Mouse (Mus musculus): ENCODE data around the gene Haus6. TPM values are rescaled to one million over a fixed set of nuclear protein-coding genes. Genes with fewer than 3 reads are reported as not detected.
"Not testable (repeated sequence)": the region's sequence is repeated elsewhere in the genome, so short reads cannot be mapped to it uniquely, and the experiment has no call there.

Gene Haus6
- total and polyA plus RNA-seq, 2 experiments, result 1.1 to 2.3 TPM

GRCm38 (mm10) chr4:86632556-86632955, 20.7 kb upstream of the Haus6 start:
- not testable (repeated sequence) for H3K4me1 ChIP-seq (ENCODE audit: control insufficient read depth, insufficient read depth, low read length); H3K27me3 ChIP-seq (ENCODE audit: control insufficient read depth, insufficient read depth, low read length); H3K4me3 ChIP-seq (ENCODE audit: insufficient read depth, low read depth, low read length); H3K36me3 ChIP-seq (ENCODE audit: control insufficient read depth, insufficient read depth, low read length); DNase-seq (ENCODE audit: extremely low read depth, low read depth, low spot score); H3K79me2 ChIP-seq (ENCODE audit: control insufficient read depth, insufficient read depth, low read length); H3K27ac ChIP-seq (replicated peaks; ENCODE audit: insufficient read depth, low read depth, low read length); H3K9ac ChIP-seq (ENCODE audit: low read depth, low read length)
- 73% methylated on average over 5 of the region's 5 CpGs for WGBS

GRCm38 (mm10) chr4:86631831-86632230, 20.0 kb upstream of the Haus6 start:
- Histone ChIP-seq H3K4me3 (ENCODE audit: insufficient read depth, low read depth, low read length) (no peak overlapping the region), H3K79me2 (ENCODE audit: control insufficient read depth, insufficient read depth, low read length) (no peaks in the 10 kb centered on the region), H3K9ac (ENCODE audit: low read depth, low read length) (no peak overlapping the region), H3K27me3 (ENCODE audit: control insufficient read depth, insufficient read depth, low read length) (no peaks in the 10 kb centered on the region), H3K4me1 (ENCODE audit: control insufficient read depth, insufficient read depth, low read length) (no peaks in the 10 kb centered on the region), H3K36me3 (ENCODE audit: control insufficient read depth, insufficient read depth, low read length) (no peaks in the 10 kb centered on the region), H3K27ac (replicated peaks; ENCODE audit: insufficient read depth, low read depth, low read length) (no peak overlapping the region)
- WGBS, result 87% methylated on average over 4 of the region's 4 CpGs
- no peak for DNase-seq (ENCODE audit: extremely low read depth, low read depth, low spot score)
- TF ChIP-seq CTCF (IDR thresholded peaks at IDR 0.05; ENCODE audit: low read depth, low read length) (no peak), POLR2A (IDR thresholded peaks at IDR 0.05; ENCODE audit: extremely low read depth, insufficient read depth, low read length) (no peak)

- not testable (repeated sequence) for H3K4me3 ChIP-seq (ENCODE audit: insufficient read depth, low read depth, low read length); H3K79me2 ChIP-seq (ENCODE audit: control insufficient read depth, insufficient read depth, low read length); H3K4me1 ChIP-seq (ENCODE audit: control insufficient read depth, insufficient read depth, low read length); H3K36me3 ChIP-seq (ENCODE audit: control insufficient read depth, insufficient read depth, low read length); H3K27ac ChIP-seq (replicated peaks; ENCODE audit: insufficient read depth, low read depth, low read length); H3K27me3 ChIP-seq (ENCODE audit: control insufficient read depth, insufficient read depth, low read length); H3K9ac ChIP-seq (ENCODE audit: low read depth, low read length)
- WGBS, result 55% methylated on average over 7 of the region's 7 CpGs
- DNase-seq (ENCODE audit: extremely low read depth, low read depth, low spot score), result peak; percentile 38
Observed at GRCm38 (mm10) chr4:86626496-86626895, 14.6 kb upstream of the Haus6 start.

GRCm38 (mm10) chr4:86625463-86625862, 13.6 kb upstream of the Haus6 start:
- no peak overlapping the region for H3K27ac ChIP-seq (replicated peaks; ENCODE audit: insufficient read depth, low read depth, low read length)
- H3K36me3 ChIP-seq (ENCODE audit: control insufficient read depth, insufficient read depth, low read length), result no peaks in the 10 kb centered on the region
- H3K79me2 ChIP-seq (ENCODE audit: control insufficient read depth, insufficient read depth, low read length), result no peaks in the 10 kb centered on the region
- no peaks in the 10 kb centered on the region for H3K4me1 ChIP-seq (ENCODE audit: control insufficient read depth, insufficient read depth, low read length)
- DNase-seq (ENCODE audit: extremely low read depth, low read depth, low spot score), result no peak
- H3K27me3 ChIP-seq (ENCODE audit: control insufficient read depth, insufficient read depth, low read length), result no peaks in the 10 kb centered on the region
- TF ChIP-seq CTCF (IDR thresholded peaks at IDR 0.05; ENCODE audit: low read depth, low read length) (no peak), POLR2A (IDR thresholded peaks at IDR 0.05; ENCODE audit: extremely low read depth, insufficient read depth, low read length) (no peak)
- H3K9ac ChIP-seq (ENCODE audit: low read depth, low read length), result no peak overlapping the region
- WGBS, result 82% methylated on average over 5 of the region's 5 CpGs
- H3K4me3 ChIP-seq (ENCODE audit: insufficient read depth, low read depth, low read length), result no peak overlapping the region

- not testable (repeated sequence) for H3K27ac ChIP-seq (replicated peaks; ENCODE audit: insufficient read depth, low read depth, low read length); H3K4me1 ChIP-seq (ENCODE audit: control insufficient read depth, insufficient read depth, low read length); DNase-seq (ENCODE audit: extremely low read depth, low read depth, low spot score); H3K27me3 ChIP-seq (ENCODE audit: control insufficient read depth, insufficient read depth, low read length); H3K79me2 ChIP-seq (ENCODE audit: control insufficient read depth, insufficient read depth, low read length); H3K4me3 ChIP-seq (ENCODE audit: insufficient read depth, low read depth, low read length); H3K36me3 ChIP-seq (ENCODE audit: control insufficient read depth, insufficient read depth, low read length); H3K9ac ChIP-seq (ENCODE audit: low read depth, low read length)
- WGBS, result 93% methylated on average over 1 of the region's 1 CpGs
Observed at GRCm38 (mm10) chr4:86622532-86622931, 10.7 kb upstream of the Haus6 start.

- no peak overlapping the region for H3K9ac ChIP-seq (ENCODE audit: low read depth, low read length)
- 66% methylated on average over 3 of the region's 3 CpGs for WGBS
- no peaks in the 10 kb centered on the region for H3K4me1 ChIP-seq (ENCODE audit: control insufficient read depth, insufficient read depth, low read length)
Observed at GRCm38 (mm10) chr4:86622116-86622515, 10.3 kb upstream of the Haus6 start.

More at GRCm38 (mm10) chr4:86622116-86622515, 10.3 kb upstream of the Haus6 start:
- no peak for DNase-seq (ENCODE audit: extremely low read depth, low read depth, low spot score)
- H3K27me3 ChIP-seq (ENCODE audit: control insufficient read depth, insufficient read depth, low read length), result no peaks in the 10 kb centered on the region
- no peak overlapping the region for H3K4me3 ChIP-seq (ENCODE audit: insufficient read depth, low read depth, low read length)
- no peak for TF ChIP-seq POLR2A (IDR thresholded peaks at IDR 0.05; ENCODE audit: extremely low read depth, insufficient read depth, low read length)
- no peak for TF ChIP-seq CTCF (IDR thresholded peaks at IDR 0.05; ENCODE audit: low read depth, low read length)
- H3K27ac ChIP-seq (replicated peaks; ENCODE audit: insufficient read depth, low read depth, low read length), result no peak overlapping the region
- no peaks in the 10 kb centered on the region for H3K79me2 ChIP-seq (ENCODE audit: control insufficient read depth, insufficient read depth, low read length)
- H3K36me3 ChIP-seq (ENCODE audit: control insufficient read depth, insufficient read depth, low read length), result no peaks in the 10 kb centered on the region
